Comparison of ENCODE assay signal across 12 mouse cellular contexts in the genomic region with DNA sequence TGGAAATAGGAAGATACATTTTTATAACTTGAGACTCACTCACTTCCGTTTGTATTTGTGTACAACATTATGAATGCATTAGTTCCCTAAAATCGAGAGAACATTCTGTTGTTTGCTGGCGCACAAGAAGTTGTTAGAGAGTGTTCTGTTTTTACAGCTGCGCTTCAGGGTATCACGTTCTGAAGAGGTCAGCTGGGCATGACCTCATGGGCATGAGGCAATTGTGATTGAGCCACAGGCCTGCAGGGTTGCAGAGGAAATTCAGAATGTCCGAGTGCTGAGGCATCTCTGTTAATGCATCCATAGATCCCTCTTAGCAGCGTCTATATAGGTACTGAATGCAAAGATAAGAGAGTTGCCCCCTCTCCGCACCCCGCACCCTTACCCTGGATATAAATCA. TPM values are rescaled to one million over a fixed set of nuclear protein-coding genes. Genes with fewer than 3 reads are reported as not detected.
DNase-seq lines count a peak whose midpoint lies in the region; TF ChIP-seq lines count a peak whose summit lies in the region.
"Had no signal": no experiment of that assay in that cellular context is flagged by ENCODE, and none has a peak within 500 bp of the region (broad histone marks: within the 10 kb centered on the region; RNA-seq: fewer than 3 reads in every experiment).

No protein-coding gene starts in this region.

- no peak for TF ChIP-seq CTCF in kidney, adult 2 months (conservative IDR thresholded peaks at IDR 0.05; ENCODE audit: insufficient read depth, insufficient read length, low read depth, low read length)

- DNase-seq in kidney, adult 2 months, result peak; percentile 28
- no peak for DNase-seq in kidney, adult 8-10 months
- peak; percentile 42 for DNase-seq in 416B (ENCODE audit: low read depth)
- peak; percentile 42 for DNase-seq in adipocyte (ENCODE audit: low spot score)
- peak; percentile 69 for DNase-seq in lung, postnatal 36 days
- DNase-seq in ovary, postnatal 36 days (ENCODE audit: low spot score), result no peak
- no peak for DNase-seq in testis, postnatal 14 days (ENCODE audit: low spot score)
- DNase-seq: heart, postnatal 4 days; liver; right cerebral cortex, postnatal 25 days had no signal

- 66% methylated on average over 9 of the region's 9 CpGs for WGBS in kidney, adult 2 months

- no peak overlapping the region for H3K27ac ChIP-seq in kidney, adult 2 months (ENCODE audit: insufficient read depth, low read depth, low read length)
- H3K27ac ChIP-seq: forebrain, embryonic 15.5 days had no signal

- peaks cover 7% of the 10 kb centered on the region for H3K4me1 ChIP-seq in kidney, adult 2 months (ENCODE audit: control insufficient read depth, insufficient read depth, low read length)

- no peak overlapping the region for H3K4me3 ChIP-seq in kidney, adult 2 months (ENCODE audit: insufficient read depth, low read depth, low read length)
- H3K4me3 ChIP-seq: forebrain, embryonic 15.5 days had no signal

- no peak for TF ChIP-seq POLR2A in kidney, adult 2 months (IDR thresholded peaks at IDR 0.05; ENCODE audit: low read depth, low read length)

- no peaks in the 10 kb centered on the region for H3K36me3 ChIP-seq in kidney, adult 2 months (ENCODE audit: control insufficient read depth, insufficient read depth, low read length)
- H3K36me3 ChIP-seq: forebrain, embryonic 15.5 days; G1E had no signal

- H3K27me3 ChIP-seq in kidney, adult 2 months (replicated peaks; ENCODE audit: control insufficient read depth, insufficient read depth, low read length), result no peaks in the 10 kb centered on the region
- H3K27me3 ChIP-seq: forebrain, embryonic 15.5 days had no signal

RNA-seq across cellular contexts. Expression of a gene that starts 22.4 kb away (rescaled TPM):
- 4.9 and 5.1 TPM in 2 replicates for polyA plus RNA-seq in kidney, adult 2 months (2012; rRNA removed)
- polyA plus RNA-seq: G1E had no signal

Comparison
In these comparisons a context has a peak if more than half of its experiments do, and no peak if none do; other contexts are left out.
1. DNase-seq: peak in kidney, adult 2 months (single experiment), 416B (single experiment), adipocyte (single experiment) and lung, postnatal 36 days (single experiment); none in kidney, adult 8-10 months (0 of 2), ovary, postnatal 36 days (single experiment) and testis, postnatal 14 days (single experiment).